Mouse (Mus musculus) thymus, adult 2 months (tissue): ENCODE results near the gene AI464131.

Source experiments
- CTCF ChIP-seq: fragments of 200-500 bp; IDR thresholded peaks from 2 replicates; pipeline ENCODE4 v1.5.1; 2012; ENCODE audit warnings: mild to moderate bottlenecking, control low read depth, low read length, moderate library complexity, borderline replicate concordance; ENCODE audit not compliant: control insufficient read depth, poor library complexity, insufficient read depth; ENCODE audit errors: extremely low read depth
- POLR2A ChIP-seq: fragments of 200-500 bp; IDR thresholded peaks from 2 replicates; pipeline ENCODE4 v1.6.1; 2012; ENCODE audit warnings: mild to moderate bottlenecking, low read length, control low read depth, moderate library complexity; ENCODE audit not compliant: control insufficient read depth, poor library complexity, insufficient read depth; ENCODE audit errors: extremely low read depth

DNA sequence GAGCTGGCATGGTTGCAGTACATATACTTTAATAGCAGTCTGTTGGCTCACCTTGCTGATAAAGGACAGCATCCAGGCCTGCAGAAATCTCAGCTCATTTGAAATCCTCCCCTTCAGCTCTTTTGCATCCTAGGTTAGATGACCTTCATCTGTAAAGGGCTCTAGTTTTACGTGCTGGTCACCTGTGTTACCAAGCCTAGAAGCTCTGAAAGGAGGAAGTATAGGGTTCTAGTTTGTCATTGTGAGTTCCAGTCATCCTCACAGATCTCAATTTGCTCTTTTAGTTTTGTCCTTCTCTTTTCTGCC is 31.5 kb downstream of the AI464131 start:
- no peak for TF ChIP-seq POLR2A
- no peak for TF ChIP-seq CTCF
